Mouse (Mus musculus): Measurements from ENCODE around the gene Pdhx. TPM values are rescaled to one million over a fixed set of nuclear protein-coding genes. Genes with fewer than 3 reads are reported as not detected.

Pdhx gene
- polyA plus RNA-seq, 1 experiment from 2014 or later, result 30.8 TPM

GRCm38 (mm10) chr2:103004599-103004998 is 68.7 kb downstream of the Pdhx start:
- H3K4me1 ChIP-seq, result no peaks in the 10 kb centered on the region
- H3K9ac ChIP-seq, result no peak overlapping the region
- H3K27me3 ChIP-seq, result no peaks in the 10 kb centered on the region
- no peak for ATAC-seq (ENCODE audit: insufficient number of reproducible peaks, low FRiP score, low TSS enrichment, low read depth)
- no peaks in the 10 kb centered on the region for H3K9me3 ChIP-seq
- H3K4me3 ChIP-seq, result no peak overlapping the region
- no peak overlapping the region for H3K4me2 ChIP-seq
- no peaks in the 10 kb centered on the region for H3K36me3 ChIP-seq
- H3K27ac ChIP-seq, result no peak overlapping the region
- 46% methylated on average over 7 of the region's 7 CpGs for WGBS

GRCm38 (mm10) chr2:102999153-102999575 is 74.1 kb downstream of the Pdhx start:
- H3K9ac ChIP-seq, result no peak overlapping the region
- no peak overlapping the region for H3K27ac ChIP-seq
- no peak for ATAC-seq (ENCODE audit: insufficient number of reproducible peaks, low FRiP score, low TSS enrichment, low read depth)
- H3K4me2 ChIP-seq, result no peak overlapping the region
- H3K4me1 ChIP-seq, result peaks cover 4% of the 10 kb centered on the region; the same call in 1 of the 2 replicates
- 31% methylated on average over 6 of the region's 6 CpGs for WGBS
- H3K9me3 ChIP-seq, result no peaks in the 10 kb centered on the region
- H3K36me3 ChIP-seq, result no peaks in the 10 kb centered on the region
- no peak overlapping the region for H3K4me3 ChIP-seq
- H3K27me3 ChIP-seq, result no peaks in the 10 kb centered on the region

- 17% methylated on average over 5 of the region's 5 CpGs for WGBS
- Histone ChIP-seq H3K27ac (no peak overlapping the region), H3K36me3 (no peaks in the 10 kb centered on the region), H3K27me3 (no peaks in the 10 kb centered on the region), H3K9ac (no peak overlapping the region), H3K4me1 (peaks cover 4% of the 10 kb centered on the region; the same call in 1 of the 2 replicates), H3K4me3 (no peak overlapping the region), H3K9me3 (no peaks in the 10 kb centered on the region), H3K4me2 (no peak overlapping the region)
- no peak for ATAC-seq (ENCODE audit: insufficient number of reproducible peaks, low FRiP score, low TSS enrichment, low read depth)
Observed at GRCm38 (mm10) chr2:102998356-102998755, 75.0 kb downstream of the Pdhx start.

- Histone ChIP-seq H3K4me1 (peaks cover 4% of the 10 kb centered on the region; the same call in 1 of the 2 replicates), H3K36me3 (no peaks in the 10 kb centered on the region), H3K9ac (no peak overlapping the region), H3K27me3 (no peaks in the 10 kb centered on the region), H3K27ac (no peak overlapping the region), H3K4me3 (no peak overlapping the region), H3K9me3 (no peaks in the 10 kb centered on the region), H3K4me2 (no peak overlapping the region)
- ATAC-seq (ENCODE audit: insufficient number of reproducible peaks, low FRiP score, low TSS enrichment, low read depth), result no peak
- WGBS, result 52% methylated on average over 1 of the region's 1 CpGs
Observed at GRCm38 (mm10) chr2:102997874-102998273, 75.4 kb downstream of the Pdhx start.

GRCm38 (mm10) chr2:102993841-102994607 is 79.3 kb downstream of the Pdhx start:
- 79% methylated on average over 3 of the region's 3 CpGs for WGBS
- no peak overlapping the region for H3K4me2 ChIP-seq
- no peak overlapping the region for H3K27ac ChIP-seq
- H3K9me3 ChIP-seq, result no peaks in the 10 kb centered on the region
- H3K4me1 ChIP-seq, result peaks cover 4% of the 10 kb centered on the region; the same call in 1 of the 2 replicates
- H3K9ac ChIP-seq, result no peak overlapping the region
- H3K4me3 ChIP-seq, result no peak overlapping the region
- ATAC-seq (ENCODE audit: insufficient number of reproducible peaks, low FRiP score, low TSS enrichment, low read depth), result no peak
- no peaks in the 10 kb centered on the region for H3K27me3 ChIP-seq
- no peaks in the 10 kb centered on the region for H3K36me3 ChIP-seq

GRCm38 (mm10) chr2:102992405-102992804 is 80.9 kb downstream of the Pdhx start:
- Histone ChIP-seq H3K4me3 (no peak overlapping the region), H3K27ac (no peak overlapping the region), H3K4me1 (peaks cover 6% of the 10 kb centered on the region; the same call in 1 of the 2 replicates), H3K36me3 (no peaks in the 10 kb centered on the region), H3K27me3 (no peaks in the 10 kb centered on the region), H3K9ac (no peak overlapping the region), H3K4me2 (no peak overlapping the region), H3K9me3 (no peaks in the 10 kb centered on the region)
- ATAC-seq (ENCODE audit: insufficient number of reproducible peaks, low FRiP score, low TSS enrichment, low read depth), result no peak
- 70% methylated on average over 6 of the region's 6 CpGs for WGBS

- Histone ChIP-seq H3K9ac (no peak overlapping the region), H3K27ac (no peak overlapping the region), H3K4me2 (no peak overlapping the region), H3K4me3 (no peak overlapping the region), H3K4me1 (peaks cover 9% of the 10 kb centered on the region; the same call in 1 of the 2 replicates), H3K9me3 (no peaks in the 10 kb centered on the region), H3K36me3 (no peaks in the 10 kb centered on the region), H3K27me3 (no peaks in the 10 kb centered on the region)
- WGBS, result 66% methylated on average over 2 of the region's 2 CpGs
- no peak for ATAC-seq (ENCODE audit: insufficient number of reproducible peaks, low FRiP score, low TSS enrichment, low read depth)
Observed at GRCm38 (mm10) chr2:102990301-102990702, 83.0 kb downstream of the Pdhx start.

GRCm38 (mm10) chr2:102989446-102989845 is 83.9 kb downstream of the Pdhx start:
- Histone ChIP-seq H3K4me3 (no peak overlapping the region), H3K27me3 (no peaks in the 10 kb centered on the region), H3K36me3 (no peaks in the 10 kb centered on the region), H3K4me1 (peaks cover 9% of the 10 kb centered on the region; the same call in 1 of the 2 replicates), H3K9me3 (no peaks in the 10 kb centered on the region), H3K4me2 (no peak overlapping the region), H3K9ac (no peak overlapping the region), H3K27ac (no peak overlapping the region)
- no peak for ATAC-seq (ENCODE audit: insufficient number of reproducible peaks, low FRiP score, low TSS enrichment, low read depth)
- WGBS, result 79% methylated on average over 1 of the region's 1 CpGs

GRCm38 (mm10) chr2:102987708-102988010 is 85.7 kb downstream of the Pdhx start:
- H3K4me3 ChIP-seq, result no peak overlapping the region
- ATAC-seq (ENCODE audit: insufficient number of reproducible peaks, low FRiP score, low TSS enrichment, low read depth), result no peak
- H3K9ac ChIP-seq, result no peak overlapping the region
- H3K9me3 ChIP-seq, result no peaks in the 10 kb centered on the region
- no peaks in the 10 kb centered on the region for H3K27me3 ChIP-seq
- no peak overlapping the region for H3K4me2 ChIP-seq
- H3K36me3 ChIP-seq, result no peaks in the 10 kb centered on the region
- WGBS, result 89% methylated on average over 4 of the region's 4 CpGs
- H3K27ac ChIP-seq, result no peak overlapping the region
- H3K4me1 ChIP-seq, result peaks cover 9% of the 10 kb centered on the region; the same call in 1 of the 2 replicates

- Histone ChIP-seq H3K27ac (no peak overlapping the region), H3K9ac (no peak overlapping the region), H3K4me3 (no peak overlapping the region), H3K4me1 (peaks cover 9% of the 10 kb centered on the region; the same call in 1 of the 2 replicates), H3K4me2 (no peak overlapping the region), H3K27me3 (no peaks in the 10 kb centered on the region), H3K36me3 (no peaks in the 10 kb centered on the region), H3K9me3 (no peaks in the 10 kb centered on the region)
- 61% methylated on average over 6 of the region's 6 CpGs for WGBS
- no peak for ATAC-seq (ENCODE audit: insufficient number of reproducible peaks, low FRiP score, low TSS enrichment, low read depth)
Observed at GRCm38 (mm10) chr2:102986964-102987707, 86.2 kb downstream of the Pdhx start.

- Histone ChIP-seq H3K4me1 (peaks cover 9% of the 10 kb centered on the region; the same call in 1 of the 2 replicates), H3K27ac (no peak overlapping the region), H3K9me3 (no peaks in the 10 kb centered on the region), H3K4me2 (no peak overlapping the region), H3K36me3 (no peaks in the 10 kb centered on the region), H3K9ac (no peak overlapping the region), H3K27me3 (no peaks in the 10 kb centered on the region), H3K4me3 (no peak overlapping the region)
- 63% methylated on average over 3 of the region's 3 CpGs for WGBS
- no peak for ATAC-seq (ENCODE audit: insufficient number of reproducible peaks, low FRiP score, low TSS enrichment, low read depth)
Observed at GRCm38 (mm10) chr2:102986424-102986823, 86.9 kb downstream of the Pdhx start.

GRCm38 (mm10) chr2:102982822-102983221 is 90.5 kb downstream of the Pdhx start:
- ATAC-seq (ENCODE audit: insufficient number of reproducible peaks, low FRiP score, low TSS enrichment, low read depth), result no peak
- 0 out of 2 replicates have a peak, but pooled peaks cover 2% of the 10 kb centered on the region for H3K4me1 ChIP-seq
- no peak overlapping the region for H3K9ac ChIP-seq
- no peak overlapping the region for H3K4me3 ChIP-seq
- no peaks in the 10 kb centered on the region for H3K27me3 ChIP-seq
- H3K9me3 ChIP-seq, result no peaks in the 10 kb centered on the region
- WGBS, result 76% methylated on average over 2 of the region's 2 CpGs
- H3K27ac ChIP-seq, result no peak overlapping the region
- no peak overlapping the region for H3K4me2 ChIP-seq
- H3K36me3 ChIP-seq, result no peaks in the 10 kb centered on the region

Measured in limb, embryonic 15.5 days (tissue).